Mouse (Mus musculus) cerebellum, adult 2 months (tissue): ENCODE data around the gene Khk.

ENCODE experiments used
- CTCF ChIP-seq: fragments of 200-500 bp; IDR thresholded peaks from 2 replicates; pipeline ENCODE4 v1.5.1; 2011; ENCODE audit warnings: low read depth, mild to moderate bottlenecking, control low read depth, low read length, moderate library complexity, borderline replicate concordance; ENCODE audit not compliant: insufficient read depth
- POLR2A ChIP-seq: fragments of 200-500 bp; IDR thresholded peaks from 2 replicates; pipeline ENCODE4 v1.6.1; 2011; ENCODE audit warnings: low read length, control low read depth, borderline replicate concordance; ENCODE audit not compliant: insufficient read depth

GRCm38 (mm10) chr5:30952551-30952950, 31.3 kb downstream of the Khk start:
- TF ChIP-seq CTCF (no peak), POLR2A (no peak)
